Mouse (Mus musculus) frontal cortex, adult 2 months (tissue): Measurements from ENCODE around the gene Fam241a. TPM values are rescaled to one million over a fixed set of nuclear protein-coding genes. Genes with fewer than 3 reads are reported as not detected.

Experiments used
- DNase-seq, 2 experiments: peaks; one replicate each; pipeline ENCODE4 v3.0.0; 2022; ENCODE audit warnings: low spot score in 1 of 2; ENCODE audit errors: extremely low spot score in 1 of 2
- polyA plus RNA-seq: library from polyadenylated mRNA; depleted of rRNA; stranded (reverse); fragments of >200 nt; gene quantifications from 2 replicates; pipeline ENCODE4 v1.2.3, GENCODE M21; 2012; rRNA removed

Gene Fam241a
- 3.0 and 4.1 TPM in 2 replicates for polyA plus RNA-seq

- peak in 1 of 2 experiments; percentile 67 for DNase-seq
These were observed at the start of gene Fam241a for GRCm38 (mm10) chr3:127895792-127896541. TSS of gene Fam241a (minus strand) at chr3:127896324.

DNA sequence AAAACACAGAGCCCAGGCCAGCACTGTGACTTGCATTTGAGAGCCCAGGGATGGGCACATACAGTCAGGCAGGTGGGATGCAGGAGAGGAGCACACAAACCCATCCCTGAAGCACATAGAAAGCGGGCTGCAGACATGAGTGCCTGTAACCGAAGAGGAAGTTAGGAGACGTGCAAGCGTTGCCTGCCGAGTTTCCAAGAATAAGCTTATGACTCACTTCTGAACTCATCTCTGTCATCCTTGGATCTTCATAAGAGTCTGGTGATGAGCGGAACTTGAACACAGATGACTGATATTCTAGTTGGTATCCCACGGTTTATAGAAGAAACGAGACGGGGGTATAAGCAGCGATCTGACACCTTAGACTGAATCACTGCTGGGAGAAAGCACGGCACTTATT is 36.3 kb upstream of the Fam241a start:
- DNase-seq: peak in 1 of 2 experiments; percentile 54

DNA sequence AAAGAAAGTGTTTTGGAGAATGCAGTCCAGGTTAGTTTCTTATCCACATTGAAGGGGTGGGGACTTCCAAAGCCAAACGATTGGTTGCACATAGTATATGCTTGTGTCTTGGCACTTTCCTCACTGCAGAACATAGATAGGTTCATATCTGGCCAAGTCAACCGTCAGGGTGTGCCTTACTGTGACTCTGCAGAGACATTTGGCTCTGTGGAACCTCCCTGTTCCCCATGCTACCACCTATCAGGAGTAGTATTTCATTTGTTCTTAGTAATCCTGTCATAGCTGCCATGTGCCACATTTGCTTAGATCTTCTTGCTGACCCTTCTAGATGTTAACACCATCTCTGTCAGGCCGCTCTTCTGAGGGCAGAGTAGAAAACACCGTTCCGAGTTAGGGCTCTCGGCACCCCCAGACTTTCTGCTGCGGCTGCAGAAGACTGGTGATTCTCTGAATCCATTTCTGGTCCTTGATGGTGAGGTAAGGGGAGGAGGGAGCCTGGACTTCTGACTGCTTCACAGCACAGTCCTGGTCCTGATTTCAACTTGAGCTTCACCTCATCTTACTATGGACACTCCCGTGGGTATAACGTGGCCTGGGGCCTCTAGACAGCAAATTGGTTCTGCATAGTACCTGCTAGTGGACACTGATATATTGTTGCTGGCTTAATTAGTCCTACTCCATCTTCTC is 34.3 kb upstream of the Fam241a start:
- DNase-seq: no peak

DNA sequence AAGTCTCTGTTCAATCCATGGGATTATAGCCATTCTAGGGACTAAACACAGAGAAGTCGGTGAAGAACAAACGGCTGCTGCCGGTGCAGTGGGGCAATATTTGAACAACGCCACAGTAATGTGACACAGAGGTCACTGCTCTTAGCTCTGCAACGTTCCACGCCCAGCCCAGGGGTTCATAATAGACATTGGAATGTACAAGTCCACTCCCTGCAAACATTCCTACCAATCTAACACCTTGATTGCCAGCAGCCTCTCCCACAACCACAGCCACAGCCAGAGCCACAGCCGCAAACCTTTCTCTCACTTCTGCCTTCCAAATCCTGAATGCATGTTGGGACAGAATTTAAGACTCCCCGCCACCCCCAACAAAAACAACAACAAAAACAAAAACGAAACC is 33.8 kb upstream of the Fam241a start:
- no peak for DNase-seq

- DNase-seq: no peak
These were observed 30.6 kb upstream of the Fam241a start for GRCm38 (mm10) chr3:127926635-127927183.

DNA sequence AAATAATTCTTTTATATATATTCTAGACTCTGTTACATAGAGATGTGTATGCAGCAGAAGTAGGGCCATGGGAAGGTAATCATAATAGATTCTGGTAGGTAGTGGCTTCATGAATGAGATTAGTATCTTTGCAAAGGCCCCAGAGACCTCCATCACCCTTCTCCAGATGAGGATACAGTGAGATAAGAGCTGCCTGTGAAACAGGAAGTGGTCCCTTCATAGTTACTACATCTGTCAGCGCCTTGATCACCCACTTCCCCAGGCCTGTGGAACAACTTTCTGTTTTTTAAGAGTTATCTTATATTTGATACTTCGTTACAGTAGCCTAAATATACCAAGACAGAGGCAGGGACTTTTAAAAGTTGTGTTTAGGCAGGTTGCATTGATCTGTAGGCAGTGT is 28.3 kb upstream of the Fam241a start:
- DNase-seq: no peak

DNA sequence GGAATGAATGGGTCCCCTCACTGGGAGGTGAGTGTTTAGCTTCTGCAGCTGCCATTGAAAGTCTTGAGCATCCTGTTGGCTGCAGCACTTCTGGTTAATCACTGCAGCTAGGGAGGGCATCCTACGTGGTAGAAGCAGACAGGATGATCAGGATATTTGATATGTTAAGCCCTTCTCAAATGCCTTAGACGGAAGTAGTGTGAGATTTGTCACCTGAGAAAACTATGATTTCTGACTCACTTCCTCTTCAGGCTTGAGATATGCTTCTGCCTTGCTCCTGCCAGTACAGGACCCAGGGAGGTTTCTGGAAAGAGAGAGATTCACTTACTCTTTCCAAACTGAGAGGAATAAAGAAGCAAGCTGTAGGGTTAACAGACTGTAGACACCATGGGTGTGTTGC is 27.1 kb upstream of the Fam241a start:
- no peak for DNase-seq

- no peak for DNase-seq
These were observed 26.0 kb upstream of the Fam241a start for GRCm38 (mm10) chr3:127922125-127922524.

DNA sequence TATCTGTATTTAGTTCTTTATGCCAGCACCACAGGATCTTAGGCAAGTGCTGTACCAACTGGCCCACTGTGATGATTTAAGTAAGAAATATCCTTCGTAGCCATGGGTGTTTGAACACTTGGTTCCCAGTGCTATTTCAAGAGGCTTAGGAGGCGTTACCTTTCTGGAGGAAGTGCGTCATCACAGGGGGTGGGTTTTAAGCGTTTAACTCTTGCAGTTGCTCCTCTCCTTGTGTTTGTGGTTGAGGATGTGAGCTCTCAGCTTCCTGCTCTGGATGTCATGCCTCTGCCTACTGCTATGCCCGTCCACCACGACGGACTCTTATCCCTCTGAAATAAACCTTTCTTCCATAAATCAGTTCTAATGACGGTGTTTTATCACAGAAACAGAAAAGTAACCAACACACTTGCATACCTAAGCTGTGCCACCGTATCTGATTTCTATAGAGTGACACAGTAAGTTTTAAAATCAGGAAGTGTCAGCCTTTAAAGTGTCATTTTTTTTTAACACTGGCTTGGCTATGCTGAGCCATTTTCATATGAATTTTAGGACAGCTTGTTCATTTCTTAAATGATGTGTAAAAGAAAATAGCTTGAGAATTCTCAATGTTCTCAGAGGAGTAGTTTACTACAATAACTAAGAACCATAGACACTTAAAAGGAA is 22.0 kb upstream of the Fam241a start:
- DNase-seq: no peak

GRCm38 (mm10) chr3:127917549-127917948 is 21.4 kb upstream of the Fam241a start:
- no peak for DNase-seq

DNA sequence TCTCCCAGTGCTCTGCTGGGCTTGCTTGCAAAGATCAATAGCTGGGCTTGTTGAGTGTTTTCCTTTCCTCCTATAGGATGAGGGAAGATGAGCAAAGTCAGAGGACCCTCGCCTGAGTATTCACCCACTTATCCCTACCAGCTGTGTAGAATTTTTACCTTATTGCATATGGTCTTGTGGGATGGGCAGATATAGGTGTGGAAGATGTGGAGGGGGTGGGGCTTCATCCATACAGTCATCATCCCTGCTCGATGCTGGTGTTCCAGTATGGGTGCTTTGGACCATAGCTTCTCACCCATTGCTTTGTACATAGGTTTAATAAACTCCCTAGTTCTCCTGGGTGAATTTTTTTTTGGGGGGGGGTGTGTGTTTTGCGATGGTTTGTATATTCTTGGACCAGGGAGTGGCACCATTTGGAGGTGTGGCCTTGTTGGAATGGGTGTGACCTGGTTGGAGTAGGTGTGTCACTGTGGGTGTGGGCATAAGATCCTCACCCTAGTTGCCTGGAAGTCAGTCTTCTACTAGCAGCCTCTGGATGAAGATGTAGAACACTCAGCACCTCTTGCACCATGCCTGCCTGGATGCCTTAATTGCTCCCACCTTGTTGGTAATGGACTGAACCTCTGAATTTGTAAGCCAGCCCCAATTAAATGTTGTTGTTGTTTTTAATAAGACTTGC is 19.7 kb upstream of the Fam241a start:
- DNase-seq: no peak

DNA sequence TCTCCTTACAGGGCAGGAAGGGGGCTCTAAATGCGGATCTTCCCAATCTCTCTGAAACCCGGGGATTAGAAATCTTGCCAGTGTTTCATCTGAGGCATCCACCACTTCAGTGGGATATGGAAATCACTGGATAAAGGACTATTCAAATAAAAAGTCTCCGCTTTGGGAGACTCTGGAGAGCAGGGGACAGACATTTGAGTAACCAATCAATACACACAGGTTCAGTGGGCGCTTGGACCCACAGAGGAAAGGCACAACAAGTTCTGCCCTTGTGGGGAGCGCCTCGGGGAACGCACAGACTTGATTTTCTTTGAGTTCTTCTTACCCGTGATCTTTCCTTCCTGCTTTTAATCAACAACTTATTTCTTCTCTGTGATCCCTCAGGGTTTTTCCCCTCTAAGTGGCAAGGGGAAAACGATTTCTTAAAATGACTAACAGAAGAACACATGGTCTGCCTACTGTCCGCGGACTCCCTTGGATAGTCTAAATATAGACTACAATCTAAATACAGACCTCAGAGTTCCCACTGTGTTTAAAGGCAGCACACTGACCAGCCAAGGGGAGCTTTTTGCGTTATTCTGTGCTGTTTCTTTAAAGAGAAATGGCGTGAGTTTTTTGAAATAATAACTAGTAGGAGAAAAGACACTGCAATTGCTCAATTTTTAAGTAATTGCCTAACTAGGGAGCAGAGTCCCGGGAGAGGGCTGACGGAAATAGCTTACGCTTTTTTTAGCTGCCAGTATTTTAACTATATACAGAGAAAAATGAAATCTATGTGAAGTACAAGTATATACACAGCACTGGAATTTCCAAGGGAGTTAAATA is 18.0 kb upstream of the Fam241a start:
- DNase-seq: peak in 1 of 2 experiments; percentile 22

GRCm38 (mm10) chr3:127909941-127910340 is 13.8 kb upstream of the Fam241a start:
- no peak for DNase-seq

- no peak for DNase-seq
These were observed 944 bp downstream of the Fam241a start for GRCm38 (mm10) chr3:127894981-127895779.

DNA sequence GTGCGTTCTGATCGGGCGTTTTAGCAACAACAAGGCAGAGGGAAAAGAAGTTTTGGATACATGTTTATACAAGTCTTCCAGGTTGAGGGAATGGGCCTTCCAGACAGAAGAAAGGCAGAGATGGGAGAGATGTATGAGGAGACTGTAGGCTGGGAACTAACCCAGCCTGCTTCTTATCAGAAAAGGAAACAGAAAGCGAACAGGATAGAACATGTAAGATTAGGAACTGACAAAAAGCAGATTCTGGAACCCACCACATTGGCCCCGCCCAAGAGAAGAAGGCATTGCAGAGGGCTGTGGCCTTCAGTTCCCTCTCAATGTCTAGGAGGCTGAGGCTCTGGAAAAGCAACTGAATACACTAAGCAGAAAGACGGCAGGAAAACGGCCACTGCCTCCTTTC is 2.2 kb downstream of the Fam241a start:
- DNase-seq: no peak

- no peak for DNase-seq
These were observed 4.2 kb downstream of the Fam241a start for GRCm38 (mm10) chr3:127891906-127892305.

DNA sequence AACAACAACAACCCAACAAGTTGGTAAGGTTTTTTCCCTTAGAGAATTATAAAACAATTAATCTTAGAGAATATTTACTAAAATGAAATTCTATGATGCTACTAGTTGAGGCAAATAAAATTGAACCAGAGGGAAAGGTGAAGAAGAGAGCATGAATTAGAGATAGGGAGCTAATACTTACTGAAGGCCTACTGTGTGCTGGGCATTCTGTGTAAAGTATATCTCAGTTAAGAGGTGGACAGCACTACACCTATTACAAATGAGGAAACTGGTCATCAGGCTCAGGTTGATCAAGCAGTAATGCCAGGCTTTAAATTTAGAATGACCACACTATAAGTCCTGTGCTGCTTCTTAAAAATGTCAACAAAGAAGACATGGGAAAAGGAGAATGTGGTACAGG is 6.1 kb downstream of the Fam241a start:
- no peak for DNase-seq

GRCm38 (mm10) chr3:127889570-127889969 is 6.6 kb downstream of the Fam241a start:
- no peak for DNase-seq

GRCm38 (mm10) chr3:127881684-127882083 is 14.4 kb downstream of the Fam241a start:
- DNase-seq: no peak
